ENCODE assay signal across 13 mouse cellular contexts in the genomic region with DNA sequence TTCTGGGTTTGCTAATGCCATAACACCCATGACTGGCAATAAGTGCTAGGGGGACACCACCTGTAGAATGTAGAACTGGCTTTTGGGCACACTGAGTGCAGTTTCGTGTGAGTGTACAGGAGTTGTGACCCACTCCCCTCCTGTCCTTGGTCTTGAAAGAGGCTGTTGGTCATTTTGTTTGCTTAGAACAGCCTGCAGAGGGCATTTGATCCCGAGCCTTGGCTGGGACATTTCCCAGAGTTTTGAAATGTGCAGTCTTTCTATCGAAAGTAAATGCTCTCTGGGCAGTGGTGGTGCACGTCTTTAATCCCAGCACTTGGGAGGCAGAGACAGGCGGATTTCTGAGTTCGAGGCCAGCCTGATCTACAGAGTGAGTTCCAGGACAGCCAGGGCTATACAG. TPM values are rescaled to one million over a fixed set of nuclear protein-coding genes. Genes with fewer than 3 reads are reported as not detected.
DNase-seq lines count a peak whose midpoint lies in the region; TF ChIP-seq lines count a peak whose summit lies in the region.
"Had no signal": no experiment of that assay in that cellular context is flagged by ENCODE, and none has a peak within 500 bp of the region (broad histone marks: within the 10 kb centered on the region; RNA-seq: fewer than 3 reads in every experiment).

No protein-coding gene starts in this region.

- peak overlapping the region; percentile 48; the same call in 1 of the 2 replicates for H3K27ac ChIP-seq in layer of hippocampus, adult 2 months
- H3K27ac ChIP-seq in small intestine, adult 2 months (ENCODE audit: insufficient read depth, low read depth, low read length): peak overlapping the region; percentile 7
- H3K27ac ChIP-seq: embryonic facial prominence, embryonic 10.5 days; embryonic facial prominence, embryonic 12.5 days; forebrain, embryonic 13.5 days; forebrain, embryonic 15.5 days had no signal

- peaks cover 7% of the 10 kb centered on the region; the same call in 1 of the 2 replicates for H3K36me3 ChIP-seq in small intestine, adult 2 months (ENCODE audit: control insufficient read depth, insufficient read depth, low read length)

- H3K4me3 ChIP-seq in layer of hippocampus, adult 2 months: no peak overlapping the region
- no peak overlapping the region for H3K4me3 ChIP-seq in small intestine, adult 2 months (ENCODE audit: low read depth, low read length)
- H3K4me3 ChIP-seq: embryonic facial prominence, embryonic 10.5 days; embryonic facial prominence, embryonic 12.5 days; forebrain, embryonic 13.5 days; forebrain, embryonic 15.5 days had no signal

- H3K27me3 ChIP-seq in small intestine, adult 2 months (ENCODE audit: control insufficient read depth, insufficient read depth, low read length): no peaks in the 10 kb centered on the region
- H3K27me3 ChIP-seq: embryonic facial prominence, embryonic 12.5 days; forebrain, embryonic 13.5 days; forebrain, embryonic 15.5 days had no signal

- peaks cover 12% of the 10 kb centered on the region for H3K4me1 ChIP-seq in small intestine, adult 2 months (ENCODE audit: control insufficient read depth, insufficient read depth, insufficient read length, low read length)
- H3K4me1 ChIP-seq: embryonic facial prominence, embryonic 12.5 days; forebrain, embryonic 13.5 days had no signal

- TF ChIP-seq CTCF in layer of hippocampus, adult 2 months (conservative IDR thresholded peaks at IDR 0.05): no peak
- no peak for TF ChIP-seq CTCF in small intestine, adult 2 months (IDR thresholded peaks at IDR 0.05; ENCODE audit: extremely low read depth, insufficient read length, insufficient replicate concordance, low read depth, low read length)

- no peak for TF ChIP-seq POLR2A in small intestine, adult 2 months (IDR thresholded peaks at IDR 0.05; ENCODE audit: low read depth, low read length)

- peak; percentile 34 to 38 for DNase-seq in adrenal gland, postnatal 36 days
- DNase-seq in adrenal gland, postnatal 4 days (ENCODE audit: low spot score in 2 of 2): no peak
- no peak for DNase-seq in layer of hippocampus, adult 2 months (ENCODE audit: low spot score in 2 of 2)
- no peak for DNase-seq in layer of hippocampus, adult 11-12 months (ENCODE audit: low spot score)
- peak; percentile 24 for DNase-seq in adipocyte (ENCODE audit: low spot score)
- no peak for DNase-seq in left cerebral cortex, adult 9 months (ENCODE audit: low spot score in 2 of 2)
- DNase-seq: forebrain, postnatal 0 days had no signal

- WGBS in small intestine, adult 2 months: 64% methylated on average over 6 of the region's 6 CpGs

RNA-seq across cellular contexts. Expression of gene Fbxo21, which starts 19.4 kb away (rescaled TPM):
- 10 to 100 TPM; 55.9 to 77.6 TPM for total RNA-seq in adrenal gland, postnatal 36 days (2021)
- total RNA-seq in adrenal gland, postnatal 4 days (2021): 10 to 100 TPM; 89.3 to 94.4 TPM
- total RNA-seq in layer of hippocampus, adult 2 months (2021): 100 to 1,000 TPM; 140 to 165 TPM
- 9.6 and 12.9 TPM in 2 replicates for polyA plus RNA-seq in small intestine, adult 2 months (2012; rRNA removed)

RNA-seq across cellular contexts. Expression of gene Tesc, which starts 31.6 kb away (rescaled TPM):
- 100 to 1,000 TPM; 112 to 175 TPM for total RNA-seq in adrenal gland, postnatal 36 days (2021)
- total RNA-seq in adrenal gland, postnatal 4 days (2021): 10 to 100 TPM; 53.7 to 60.8 TPM
- 10 to 100 TPM; 88.0 to 91.2 TPM for total RNA-seq in layer of hippocampus, adult 2 months (2021)
- polyA plus RNA-seq in small intestine, adult 2 months (2012; rRNA removed): 9.8 and 25.5 TPM in 2 replicates
- total RNA-seq: MEL had no signal

Comparison
In these comparisons a context has a peak if more than half of its experiments do, and no peak if none do; other contexts are left out.
1. DNase-seq: peak in adrenal gland, postnatal 36 days (2 of 2) and adipocyte (single experiment); none in adrenal gland, postnatal 4 days (0 of 2), layer of hippocampus, adult 2 months (0 of 2), layer of hippocampus, adult 11-12 months (single experiment) and left cerebral cortex, adult 9 months (0 of 2).